ENCODE assay signal across 9 mouse cellular contexts in the genomic region with DNA sequence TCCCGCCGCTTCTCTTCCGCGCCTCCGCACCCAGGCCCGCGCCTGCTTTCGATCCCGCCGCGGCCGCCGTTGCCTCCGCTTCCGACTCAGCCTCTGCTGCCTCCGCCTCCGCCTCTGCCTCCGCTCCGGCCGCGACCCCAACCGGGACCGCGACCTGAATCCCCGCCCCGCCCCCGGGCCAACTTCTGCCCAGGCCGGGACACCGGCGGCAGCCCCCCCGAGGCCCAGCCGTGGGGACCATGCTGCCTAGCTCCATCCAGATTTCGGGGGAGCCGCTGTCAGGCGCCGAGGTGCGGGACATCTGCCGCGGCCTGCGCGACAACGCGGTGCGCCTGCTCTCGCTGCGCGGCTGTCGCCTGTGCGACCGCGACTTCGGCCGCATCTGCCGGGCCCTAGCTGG. TPM values are rescaled to one million over a fixed set of nuclear protein-coding genes. Genes with fewer than 3 reads are reported as not detected.
DNase-seq lines count a peak whose midpoint lies in the region; ATAC-seq and TF ChIP-seq lines count a peak whose summit lies in the region.
"Had no signal": no experiment of that assay in that cellular context is flagged by ENCODE, and none has a peak within 500 bp of the region (broad histone marks: within the 10 kb centered on the region; RNA-seq: fewer than 3 reads in every experiment).

No protein-coding gene starts in this region.

- peaks cover 25% of the 10 kb centered on the region for H3K27me3 ChIP-seq in E14TG2a.4 (ENCODE audit: insufficient read depth, low read length)
- peaks cover 15% of the 10 kb centered on the region for H3K27me3 ChIP-seq in heart, postnatal 0 days (ENCODE audit: control insufficient read depth, insufficient read depth, low read length)
- H3K27me3 ChIP-seq in liver, embryonic 16.5 days (ENCODE audit: control insufficient read depth, insufficient read depth, low read depth, low read length), result peaks cover 29% of the 10 kb centered on the region
- no peaks in the 10 kb centered on the region for H3K27me3 ChIP-seq in testis, adult 2 months (ENCODE audit: control insufficient read depth, insufficient read depth, low read length)

- TF ChIP-seq POLR2A in testis, adult 2 months (IDR thresholded peaks at IDR 0.05; ENCODE audit: control insufficient read depth, low read depth, low read length), result no peak

- H3K4me1 ChIP-seq in E14TG2a.4 (replicated peaks; ENCODE audit: low read depth, low read length), result peaks cover 69% of the 10 kb centered on the region
- peaks cover 13% of the 10 kb centered on the region for H3K4me1 ChIP-seq in heart, postnatal 0 days (ENCODE audit: control insufficient read depth, insufficient read depth)
- peaks cover 20% of the 10 kb centered on the region for H3K4me1 ChIP-seq in liver, embryonic 16.5 days (ENCODE audit: control insufficient read depth, low read depth, low read length)
- no peaks in the 10 kb centered on the region; the same call in none of the 2 replicates for H3K4me1 ChIP-seq in testis, adult 2 months (ENCODE audit: control insufficient read depth, insufficient read depth, low read length)

- 1% methylated on average over 47 of the region's 54 CpGs for WGBS in heart, postnatal 0 days
- under 1% methylated on average over 48 of the region's 54 CpGs for WGBS in liver, embryonic 16.5 days (ENCODE audit: insufficient replicate concordance)

- H3K9me3 ChIP-seq in E14TG2a.4 (ENCODE audit: low read length), result no peaks in the 10 kb centered on the region
- H3K9me3 ChIP-seq in heart, postnatal 0 days (replicated peaks; ENCODE audit: control insufficient read depth, low read length), result no peaks in the 10 kb centered on the region
- no peaks in the 10 kb centered on the region for H3K9me3 ChIP-seq in liver, embryonic 16.5 days (replicated peaks; ENCODE audit: control insufficient read depth, low read length)

- peaks cover 62% of the 10 kb centered on the region for H3K36me3 ChIP-seq in E14TG2a.4 (ENCODE audit: insufficient read depth, low read length)
- H3K36me3 ChIP-seq in heart, postnatal 0 days (replicated peaks; ENCODE audit: control insufficient read depth, insufficient read depth, low read length), result peaks cover 50% of the 10 kb centered on the region
- peaks cover 31% of the 10 kb centered on the region for H3K36me3 ChIP-seq in liver, embryonic 16.5 days (ENCODE audit: control insufficient read depth, insufficient read depth)
- no peaks in the 10 kb centered on the region; the same call in none of the 2 replicates for H3K36me3 ChIP-seq in testis, adult 2 months (ENCODE audit: control insufficient read depth, insufficient read depth, low read length)

- peak in 1 of 2 experiments; percentile 37 for DNase-seq in layer of hippocampus, adult 2 months (ENCODE audit: low spot score in 2 of 2)
- DNase-seq in layer of hippocampus, adult 11-12 months (ENCODE audit: low spot score), result no peak
- DNase-seq in adrenal gland, postnatal 14 days, result peak; percentile 51
- no peak for DNase-seq in heart, postnatal 0 days (ENCODE audit: low spot score)
- no peak for DNase-seq in urinary bladder, adult 2 months (ENCODE audit: low spot score)

- peak overlapping the region; percentile 100 for H3K4me2 ChIP-seq in heart, postnatal 0 days (ENCODE audit: low read depth, low read length)
- peak overlapping the region; percentile 98 for H3K4me2 ChIP-seq in liver, embryonic 16.5 days (ENCODE audit: low read depth, low read length)

- ATAC-seq in heart, postnatal 0 days (ENCODE audit: insufficient read depth, low read depth), result peak; percentile 9; the same call in 1 of the 2 replicates
- ATAC-seq in liver, embryonic 16.5 days (ENCODE audit: low read depth), result no peak

- no peak for TF ChIP-seq EP300 in heart, postnatal 0 days (IDR thresholded peaks at IDR 0.05; ENCODE audit: low read depth)

- H3K27ac ChIP-seq in layer of hippocampus, adult 2 months, result peak overlapping the region; percentile 93
- H3K27ac ChIP-seq in heart, postnatal 0 days (ENCODE audit: low read depth), result no peak overlapping the region
- H3K27ac ChIP-seq in liver, embryonic 16.5 days (ENCODE audit: low read length), result no peak overlapping the region
- no peak overlapping the region; the same call in 1 of the 2 replicates for H3K27ac ChIP-seq in testis, adult 2 months (ENCODE audit: control insufficient read depth, insufficient read depth, low read depth, low read length)

- no peak for TF ChIP-seq CTCF in layer of hippocampus, adult 2 months (conservative IDR thresholded peaks at IDR 0.05)
- TF ChIP-seq CTCF in E14TG2a.4 (conservative IDR thresholded peaks at IDR 0.05; ENCODE audit: low read length), result no peak
- no peak for TF ChIP-seq CTCF in heart, postnatal 0 days (IDR thresholded peaks at IDR 0.05; ENCODE audit: low read depth)
- TF ChIP-seq CTCF in testis, adult 2 months (IDR thresholded peaks at IDR 0.05; ENCODE audit: control insufficient read depth, insufficient read depth, insufficient replicate concordance, low read depth, low read length), result no peak

- peak overlapping the region; percentile 42; the same call in 1 of the 2 replicates for H3K9ac ChIP-seq in heart, postnatal 0 days (replicated peaks; ENCODE audit: low read depth, low read length)
- H3K9ac ChIP-seq in liver, embryonic 16.5 days (ENCODE audit: low read depth, low read length), result peak overlapping the region; percentile 40

- peak overlapping the region; percentile 83 for H3K4me3 ChIP-seq in layer of hippocampus, adult 2 months
- H3K4me3 ChIP-seq in E14TG2a.4 (replicated peaks; ENCODE audit: low read length), result peak overlapping the region; percentile 81
- H3K4me3 ChIP-seq in heart, postnatal 0 days (ENCODE audit: low read depth, low read length), result peak overlapping the region; percentile 72
- peak overlapping the region; percentile 67 for H3K4me3 ChIP-seq in liver, embryonic 16.5 days (ENCODE audit: low read depth, low read length)
- peak overlapping the region; percentile 85 for H3K4me3 ChIP-seq in testis, adult 2 months (ENCODE audit: control insufficient read depth, low read depth, low read length)

RNA-seq across cellular contexts. Expression of a gene that starts 0.8 kb away (rescaled TPM):
- total RNA-seq in layer of hippocampus, adult 2 months (2021), result 10 to 100 TPM; 57.3 to 58.2 TPM
- total RNA-seq in adrenal gland, postnatal 14 days (2021), result 3.7 and 4.8 TPM in 2 replicates
- 1.3 and 1.5 TPM in 2 replicates for total RNA-seq in heart, postnatal 0 days (2014; rRNA removed; ENCODE audit: low replicate concordance)
- 0.26 and 0.45 TPM in 2 replicates for polyA plus RNA-seq in heart, postnatal 0 days (2015; fragmentation: Nextera tagmentation; extraction: Ambion mirVana)
- polyA plus RNA-seq in liver, embryonic 16.5 days (2015; fragmentation: Nextera tagmentation; extraction: Ambion mirVana), result 0.08 TPM in 1 of 2 replicates, not detected in the other
- 106 and 120 TPM in 2 replicates for polyA plus RNA-seq in testis, adult 2 months (2012; rRNA removed)
- 1.6 and 1.9 TPM in 2 replicates for polyA plus RNA-seq in urinary bladder, adult 2 months (2012; rRNA removed)

RNA-seq across cellular contexts. Expression of a gene that starts 6.2 kb away (rescaled TPM):
- total RNA-seq in layer of hippocampus, adult 2 months (2021), result 10 to 100 TPM; 80.3 to 95.2 TPM
- 135 and 137 TPM in 2 replicates for total RNA-seq in adrenal gland, postnatal 14 days (2021)
- total RNA-seq in heart, postnatal 0 days (2014; rRNA removed; ENCODE audit: low replicate concordance), result 16.0 and 21.3 TPM in 2 replicates
- 68.5 and 78.4 TPM in 2 replicates for polyA plus RNA-seq in heart, postnatal 0 days (2015; fragmentation: Nextera tagmentation; extraction: Ambion mirVana)
- 50.5 and 52.5 TPM in 2 replicates for polyA plus RNA-seq in liver, embryonic 16.5 days (2015; fragmentation: Nextera tagmentation; extraction: Ambion mirVana)
- 67.9 and 75.4 TPM in 2 replicates for polyA plus RNA-seq in testis, adult 2 months (2012; rRNA removed)
- polyA plus RNA-seq in urinary bladder, adult 2 months (2012; rRNA removed), result 93.6 and 98.7 TPM in 2 replicates

RNA-seq across cellular contexts. Expression of a gene that starts 6.3 kb away (rescaled TPM):
- total RNA-seq in layer of hippocampus, adult 2 months (2021), result 10 to 100 TPM; 37.6 to 39.0 TPM
- 73.9 and 74.6 TPM in 2 replicates for total RNA-seq in adrenal gland, postnatal 14 days (2021)
- 35.7 and 38.3 TPM in 2 replicates for total RNA-seq in heart, postnatal 0 days (2014; rRNA removed; ENCODE audit: low replicate concordance)
- polyA plus RNA-seq in heart, postnatal 0 days (2015; fragmentation: Nextera tagmentation; extraction: Ambion mirVana), result 27.2 TPM in 2 replicates
- polyA plus RNA-seq in liver, embryonic 16.5 days (2015; fragmentation: Nextera tagmentation; extraction: Ambion mirVana), result 26.2 and 28.7 TPM in 2 replicates
- polyA plus RNA-seq in testis, adult 2 months (2012; rRNA removed), result 57.5 and 68.8 TPM in 2 replicates
- 60.7 and 75.2 TPM in 2 replicates for polyA plus RNA-seq in urinary bladder, adult 2 months (2012; rRNA removed)

RNA-seq across cellular contexts. Expression of a gene that starts 28.7 kb away (rescaled TPM):
- total RNA-seq in layer of hippocampus, adult 2 months (2021), result 10 to 100 TPM; 54.0 to 56.7 TPM
- total RNA-seq in adrenal gland, postnatal 14 days (2021), result 44.1 and 44.2 TPM in 2 replicates
- total RNA-seq in heart, postnatal 0 days (2014; rRNA removed; ENCODE audit: low replicate concordance), result 30.1 and 31.9 TPM in 2 replicates
- 20.1 and 22.6 TPM in 2 replicates for polyA plus RNA-seq in heart, postnatal 0 days (2015; fragmentation: Nextera tagmentation; extraction: Ambion mirVana)
- 8.9 and 10.9 TPM in 2 replicates for polyA plus RNA-seq in liver, embryonic 16.5 days (2015; fragmentation: Nextera tagmentation; extraction: Ambion mirVana)
- 33.1 and 39.0 TPM in 2 replicates for polyA plus RNA-seq in testis, adult 2 months (2012; rRNA removed)
- 37.6 and 41.0 TPM in 2 replicates for polyA plus RNA-seq in urinary bladder, adult 2 months (2012; rRNA removed)

RNA-seq across cellular contexts. Expression of a gene that starts 43.1 kb away (rescaled TPM):
- 10 to 100 TPM; 52.5 to 53.5 TPM for total RNA-seq in layer of hippocampus, adult 2 months (2021)
- 0.41 and 0.44 TPM in 2 replicates for total RNA-seq in adrenal gland, postnatal 14 days (2021)
- total RNA-seq in heart, postnatal 0 days (2014; rRNA removed; ENCODE audit: low replicate concordance), result 1.7 TPM in 1 of 2 replicates, not detected in the other
- polyA plus RNA-seq in heart, postnatal 0 days (2015; fragmentation: Nextera tagmentation; extraction: Ambion mirVana), result 0.16 and 0.43 TPM in 2 replicates
- 0.06 and 0.07 TPM in 2 replicates for polyA plus RNA-seq in liver, embryonic 16.5 days (2015; fragmentation: Nextera tagmentation; extraction: Ambion mirVana)
- polyA plus RNA-seq in testis, adult 2 months (2012; rRNA removed), result 0.38 and 0.97 TPM in 2 replicates
- polyA plus RNA-seq in urinary bladder, adult 2 months (2012; rRNA removed), result 19.8 and 27.6 TPM in 2 replicates
- total RNA-seq: neutrophil, adult 5-6 weeks had no signal

Comparison
In these comparisons a context has a peak if more than half of its experiments do, and no peak if none do; other contexts are left out.
1. RNA of a gene that starts 0.8 kb away (polyA plus RNA-seq): 106 to 120 TPM in testis, adult 2 months; 1.6 to 1.9 TPM in urinary bladder, adult 2 months, 0.26 to 0.45 TPM in heart, postnatal 0 days and 0.08 TPM in liver, embryonic 16.5 days; every median in the first group is over 10 times any median in the second.
2. Peak in every context shown above with its lines, with median percentiles within 50 percentile points of each other: H3K4me3 ChIP-seq.